Mouse (Mus musculus) liver, embryonic 15.5 days (tissue): Measurements from ENCODE around the gene Nr2e1. TPM values are rescaled to one million over a fixed set of nuclear protein-coding genes. Genes with fewer than 3 reads are reported as not detected.

Experiments used
- ATAC-seq: fragments of 200-750 bp; cut with Nextera tagmentation; 2 replicates; pipeline ENCODE4 v1.8.0; 2017; ENCODE audit warnings: moderate number of reproducible peaks, mild to moderate bottlenecking, moderate library complexity; ENCODE audit not compliant: insufficient read depth
- H3K27ac ChIP-seq: fragments of 300-500 bp; sonication (generic); replicated peaks from 2 replicates; pipeline ENCODE4 v1.5.1; 2015; ENCODE audit warnings: mild to moderate bottlenecking, inconsistent platforms
- H3K27me3 ChIP-seq: fragments of 300-500 bp; sonication (generic); 2 replicates; pipeline ENCODE4 v1.6.1; 2015; ENCODE audit warnings: mild to moderate bottlenecking, inconsistent platforms
- H3K36me3 ChIP-seq: fragments of 300-500 bp; sonication (generic); replicated peaks from 2 replicates; pipeline ENCODE4 v1.6.1; 2015; ENCODE audit warnings: moderate library complexity, mild to moderate bottlenecking, inconsistent platforms
- H3K4me1 ChIP-seq: fragments of 300-500 bp; sonication (generic); replicated peaks from 2 replicates; pipeline ENCODE4 v1.6.1; 2015; ENCODE audit warnings: inconsistent platforms
- H3K4me2 ChIP-seq: fragments of 300-500 bp; sonication (generic); 2 replicates; pipeline ENCODE4 v1.6.1; 2015; ENCODE audit warnings: moderate library complexity, mild to moderate bottlenecking, inconsistent platforms
- H3K4me3 ChIP-seq: fragments of 300-500 bp; sonication (generic); replicated peaks from 2 replicates; pipeline ENCODE4 v1.5.1; 2015; ENCODE audit warnings: mild to moderate bottlenecking, inconsistent platforms
- H3K9ac ChIP-seq: fragments of 300-500 bp; sonication (generic); 2 replicates; pipeline ENCODE4 v1.6.1; 2015; ENCODE audit warnings: moderate library complexity, mild to moderate bottlenecking, inconsistent platforms
- H3K9me3 ChIP-seq: fragments of 300-500 bp; sonication (generic); replicated peaks from 2 replicates; pipeline ENCODE4 v1.6.1; 2016; ENCODE audit warnings: inconsistent platforms
- WGBS: fragments of 180-500 bp; shearing (Covaris S2); methylation state at CpG from one replicate; pipeline ENCODE4 v1.1.7; 2015; ENCODE audit warnings: mixed read lengths; ENCODE audit not compliant: insufficient replicate concordance; 5-methylcytosine and 5-hydroxymethylcytosine counted together
- polyA plus RNA-seq: library from polyadenylated mRNA; unstranded; fragments of >200 nt; fragmentation: Nextera tagmentation; extraction: Ambion mirVana; gene quantifications from 2 replicates; pipeline ENCODE4 v1.2.1, GENCODE M21; 2015

Gene Nr2e1
- polyA plus RNA-seq, 1 experiment from 2014 or later = not detected

DNA sequence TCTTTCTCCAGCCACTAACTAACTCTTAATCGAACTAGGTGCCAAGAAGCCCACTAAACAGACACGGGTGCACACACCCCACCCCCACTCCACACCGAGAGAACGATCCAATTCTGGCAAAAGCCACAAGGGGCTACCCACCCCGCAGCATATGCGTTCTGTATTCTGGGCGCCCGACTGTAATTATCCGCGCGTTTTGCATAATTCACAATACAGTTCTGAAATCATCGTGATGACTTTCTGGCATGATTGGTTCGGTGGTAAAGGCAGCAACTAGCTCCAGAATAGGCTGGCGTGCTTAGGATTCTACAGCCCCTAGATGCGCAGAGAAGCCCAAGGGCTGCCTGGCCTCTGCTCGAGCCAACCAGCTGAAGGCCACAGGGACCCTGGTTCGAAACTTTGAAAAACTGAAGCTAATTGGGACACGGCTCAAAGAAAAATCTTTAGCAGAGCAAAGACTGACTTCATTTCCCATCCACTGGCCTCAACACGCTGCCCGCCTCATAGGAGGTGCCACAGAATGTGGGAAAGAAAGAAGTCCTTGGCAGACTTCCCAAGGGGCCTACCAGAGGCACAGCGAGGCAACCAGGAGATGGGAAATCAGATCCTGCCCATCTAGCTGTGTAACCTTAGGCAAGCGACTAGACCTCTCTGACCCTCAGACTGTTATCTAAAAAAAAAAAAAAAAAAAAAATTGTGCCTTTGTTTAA lies 2.3 kb upstream of the Nr2e1 start:
- peaks cover 100% of the 10 kb centered on the region for H3K27me3 ChIP-seq
- H3K27ac ChIP-seq = no peak overlapping the region
- H3K36me3 ChIP-seq = no peaks in the 10 kb centered on the region
- H3K4me3 ChIP-seq = no peak overlapping the region
- H3K9ac ChIP-seq = no peak overlapping the region
- H3K4me1 ChIP-seq = no peaks in the 10 kb centered on the region; the same call in 1 of the 2 replicates
- H3K9me3 ChIP-seq = no peaks in the 10 kb centered on the region
- no peak for ATAC-seq
- 7% methylated on average over 22 of the region's 22 CpGs for whole genome bisulfite sequencing
- no peak overlapping the region for H3K4me2 ChIP-seq

GRCm38 (mm10) chr10:42585156-42585555 lies 1.7 kb upstream of the Nr2e1 start:
- no peaks in the 10 kb centered on the region; the same call in 1 of the 2 replicates for H3K4me1 ChIP-seq
- no peaks in the 10 kb centered on the region for H3K9me3 ChIP-seq
- 2% methylated on average over 8 of the region's 8 CpGs for WGBS
- no peak overlapping the region for H3K9ac ChIP-seq
- no peak overlapping the region for H3K4me2 ChIP-seq
- H3K4me3 ChIP-seq = no peak overlapping the region
- peaks cover 100% of the 10 kb centered on the region for H3K27me3 ChIP-seq
- no peak for ATAC-seq
- no peaks in the 10 kb centered on the region for H3K36me3 ChIP-seq
- H3K27ac ChIP-seq = no peak overlapping the region

DNA sequence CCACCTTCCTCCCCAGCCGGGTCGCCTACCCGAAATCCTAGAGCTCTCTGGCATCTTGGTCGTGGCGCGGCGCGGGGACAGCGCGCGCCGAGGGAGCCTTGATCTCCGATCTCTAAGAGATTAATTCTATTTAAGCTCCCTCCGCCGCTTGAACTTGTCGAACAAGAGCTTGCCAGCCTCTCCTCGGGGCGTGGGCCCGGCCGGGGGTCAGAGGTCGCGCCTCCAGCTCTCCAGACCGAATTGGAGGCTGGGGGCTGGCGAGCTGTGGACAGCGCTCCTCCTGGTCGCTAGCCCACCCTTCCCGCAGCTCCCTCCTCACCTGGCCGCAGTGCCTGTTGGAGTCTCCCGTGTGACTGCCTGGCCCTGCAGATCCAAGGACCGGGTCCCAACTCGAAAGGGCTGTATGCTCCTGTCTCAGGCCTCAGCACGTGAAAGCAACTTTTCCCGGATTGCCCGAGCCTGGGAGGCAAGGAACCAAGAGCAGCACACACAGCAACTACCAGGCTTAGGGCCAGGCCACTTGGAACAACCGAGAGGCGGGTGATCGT lies 1.1 kb upstream of the Nr2e1 start:
- H3K27ac ChIP-seq = no peak overlapping the region
- H3K27me3 ChIP-seq = peaks cover 100% of the 10 kb centered on the region
- ATAC-seq = no peak
- no peak overlapping the region for H3K4me3 ChIP-seq
- H3K36me3 ChIP-seq = no peaks in the 10 kb centered on the region
- no peak overlapping the region for H3K9ac ChIP-seq
- H3K4me1 ChIP-seq = peaks cover 3% of the 10 kb centered on the region; the same call in 1 of the 2 replicates
- H3K4me2 ChIP-seq = no peak overlapping the region
- WGBS = 2% methylated on average over 37 of the region's 37 CpGs
- H3K9me3 ChIP-seq = no peaks in the 10 kb centered on the region

DNA sequence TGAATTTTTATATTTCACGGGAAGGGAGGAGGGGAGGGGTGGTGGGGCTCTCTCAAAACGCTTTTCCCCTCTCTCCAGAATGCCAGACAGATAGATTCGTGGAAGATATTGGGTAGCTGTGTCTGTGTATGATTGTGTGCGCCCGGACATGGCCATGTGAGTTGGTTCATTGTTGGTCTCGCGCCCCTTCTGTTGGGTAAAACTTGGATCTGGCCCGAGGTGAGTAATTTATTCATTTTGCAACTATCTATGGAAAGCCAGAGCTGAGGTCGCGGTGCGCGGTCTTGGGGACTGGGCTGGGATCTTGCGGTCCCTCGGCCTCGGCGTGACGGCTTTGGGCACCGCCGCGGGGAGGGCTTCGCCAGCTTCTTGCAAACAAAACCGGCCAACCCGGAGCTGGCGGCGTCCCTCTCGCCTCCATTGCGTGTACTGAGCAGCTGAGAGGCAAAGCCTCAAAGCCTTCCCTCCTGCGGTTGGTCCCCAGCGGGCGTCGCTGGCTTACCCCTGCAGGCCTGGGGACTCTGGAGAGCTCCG lies 537 bp upstream of the Nr2e1 start:
- H3K4me2 ChIP-seq = no peak overlapping the region
- peaks cover 5% of the 10 kb centered on the region; the same call in 1 of the 2 replicates for H3K4me1 ChIP-seq
- no peak overlapping the region for H3K9ac ChIP-seq
- H3K36me3 ChIP-seq = no peaks in the 10 kb centered on the region
- WGBS = 2% methylated on average over 32 of the region's 32 CpGs
- no peaks in the 10 kb centered on the region for H3K9me3 ChIP-seq
- no peak overlapping the region for H3K4me3 ChIP-seq
- H3K27me3 ChIP-seq = peaks cover 100% of the 10 kb centered on the region
- no peak overlapping the region for H3K27ac ChIP-seq
- ATAC-seq = no peak

GRCm38 (mm10) chr10:42582566-42583110 lies 794 bp downstream of the Nr2e1 start:
- Histone ChIP-seq H3K4me1 (peaks cover 5% of the 10 kb centered on the region; the same call in 1 of the 2 replicates), H3K27me3 (peaks cover 100% of the 10 kb centered on the region), H3K36me3 (no peaks in the 10 kb centered on the region), H3K4me2 (no peak overlapping the region; the same call in 1 of the 2 replicates), H3K9me3 (no peaks in the 10 kb centered on the region), H3K9ac (no peak overlapping the region), H3K27ac (no peak overlapping the region), H3K4me3 (no peak overlapping the region)
- no peak for ATAC-seq
- WGBS = 1% methylated on average over 44 of the region's 44 CpGs

DNA sequence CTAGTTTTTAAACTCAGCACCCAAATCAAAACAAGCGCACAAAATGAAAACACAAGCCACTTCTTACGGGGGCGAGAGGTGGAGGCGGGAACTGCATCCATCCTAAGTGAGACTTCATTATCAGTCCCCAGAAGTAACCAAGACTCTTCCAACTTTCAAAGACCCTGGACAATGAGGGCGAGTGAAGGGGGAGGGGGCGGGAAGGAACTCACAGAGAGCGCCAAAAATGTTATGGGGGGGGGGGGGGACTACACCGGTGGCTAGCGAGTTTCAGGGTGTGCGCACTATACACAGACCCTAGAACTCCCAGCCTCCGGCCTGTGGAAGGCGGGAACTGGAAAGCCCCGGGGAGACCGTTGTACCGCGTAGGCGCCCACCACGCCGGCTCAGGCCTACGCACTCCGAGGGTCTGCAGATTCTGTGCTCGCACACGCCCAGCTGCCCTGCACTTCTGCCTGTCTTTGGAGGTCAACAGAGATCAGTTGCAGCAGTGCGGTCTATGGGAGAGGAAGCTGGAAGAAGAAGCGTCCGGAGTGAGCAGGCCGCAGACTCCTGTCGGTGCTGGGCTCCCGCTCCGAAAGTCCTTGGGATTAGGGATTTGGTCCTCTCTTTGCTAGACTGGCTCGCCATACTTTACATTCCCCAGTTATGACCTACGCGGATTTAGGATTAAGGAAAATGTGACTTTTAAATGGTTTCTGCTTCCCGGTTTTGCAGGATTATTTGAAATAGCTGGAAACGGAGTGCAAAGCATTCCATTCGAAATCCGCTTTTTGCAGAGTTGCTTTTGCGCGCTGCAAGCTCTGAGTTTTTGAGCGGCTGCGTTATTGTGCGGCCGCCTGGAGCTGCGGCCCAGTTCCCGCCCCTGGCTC lies 1.5 kb downstream of the Nr2e1 start:
- H3K4me1 ChIP-seq = peaks cover 5% of the 10 kb centered on the region; the same call in 1 of the 2 replicates
- H3K27me3 ChIP-seq = peaks cover 100% of the 10 kb centered on the region
- H3K27ac ChIP-seq = no peak overlapping the region
- H3K4me3 ChIP-seq = no peak overlapping the region
- 1% methylated on average over 44 of the region's 45 CpGs for WGBS
- no peaks in the 10 kb centered on the region for H3K9me3 ChIP-seq
- H3K36me3 ChIP-seq = no peaks in the 10 kb centered on the region
- no peak for ATAC-seq
- no peak overlapping the region for H3K9ac ChIP-seq
- no peak overlapping the region; the same call in 1 of the 2 replicates for H3K4me2 ChIP-seq

DNA sequence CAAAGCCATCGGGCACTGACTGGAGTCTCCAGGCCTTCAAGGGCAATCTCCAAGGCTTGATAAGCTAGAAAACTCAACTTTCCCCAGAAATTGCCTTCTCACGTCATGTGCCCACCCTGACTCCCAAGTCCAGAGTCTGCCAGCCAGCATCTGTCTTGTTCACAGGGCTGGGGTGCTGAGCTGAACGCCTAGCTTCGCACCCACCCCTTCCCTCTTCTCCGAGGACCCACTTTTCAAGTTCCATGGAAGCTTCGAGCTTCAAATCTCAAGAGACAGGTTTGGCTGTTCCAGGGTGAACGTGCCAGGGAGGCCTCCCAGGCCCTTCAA lies 2.5 kb downstream of the Nr2e1 start:
- H3K9ac ChIP-seq = no peak overlapping the region
- H3K36me3 ChIP-seq = no peaks in the 10 kb centered on the region
- ATAC-seq = no peak
- no peak overlapping the region for H3K4me3 ChIP-seq
- no peaks in the 10 kb centered on the region for H3K9me3 ChIP-seq
- H3K27me3 ChIP-seq = peaks cover 100% of the 10 kb centered on the region
- peaks cover 5% of the 10 kb centered on the region; the same call in 1 of the 2 replicates for H3K4me1 ChIP-seq
- WGBS = 3% methylated on average over 7 of the region's 7 CpGs
- H3K27ac ChIP-seq = no peak overlapping the region
- no peak overlapping the region for H3K4me2 ChIP-seq

- Histone ChIP-seq H3K27ac (no peak overlapping the region), H3K4me1 (peaks cover 5% of the 10 kb centered on the region; the same call in 1 of the 2 replicates), H3K4me2 (no peak overlapping the region), H3K4me3 (no peak overlapping the region), H3K36me3 (no peaks in the 10 kb centered on the region), H3K9me3 (no peaks in the 10 kb centered on the region), H3K27me3 (peaks cover 100% of the 10 kb centered on the region), H3K9ac (no peak overlapping the region)
- WGBS = 2% methylated on average over 29 of the region's 29 CpGs
- ATAC-seq = no peak
Measured at GRCm38 (mm10) chr10:42580131-42580950, 3.1 kb downstream of the Nr2e1 start.

DNA sequence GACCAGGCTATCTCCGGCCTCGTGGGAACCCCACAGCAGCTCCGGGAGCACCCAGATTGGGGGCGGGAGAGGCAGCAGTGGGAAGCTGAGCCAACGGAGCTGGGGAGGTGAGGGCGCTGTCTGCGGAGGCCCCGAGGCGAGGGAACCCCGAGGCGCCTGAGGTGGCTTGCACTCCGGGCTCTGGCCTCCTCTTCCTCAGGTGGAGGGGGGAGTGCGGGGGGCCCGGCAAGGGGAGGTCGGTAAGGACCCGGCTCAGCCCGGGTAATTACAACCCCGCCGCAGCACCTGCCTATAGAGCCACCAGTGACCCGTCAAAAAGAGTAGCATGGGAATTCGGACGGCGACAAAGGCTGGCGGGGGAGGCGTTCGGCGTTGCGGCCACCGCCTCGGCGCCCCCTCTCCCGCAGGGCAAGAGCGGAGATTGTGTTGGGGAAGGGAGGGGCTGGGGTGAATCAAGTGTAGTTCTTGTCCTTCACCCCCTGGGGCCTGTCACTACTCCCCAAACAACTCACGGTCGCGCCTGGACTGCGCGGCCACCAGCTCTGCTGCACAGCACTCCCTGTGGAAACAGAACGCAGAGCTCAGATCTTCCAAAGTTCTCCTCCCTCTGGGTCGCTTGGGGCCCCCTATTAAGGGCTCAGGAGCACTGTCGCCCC lies 3.8 kb downstream of the Nr2e1 start:
- 1% methylated on average over 41 of the region's 41 CpGs for WGBS
- no peak overlapping the region; the same call in 1 of the 2 replicates for H3K4me3 ChIP-seq

More for the DNA sequence above, 3.8 kb downstream of the Nr2e1 start:
- Histone ChIP-seq H3K36me3 (no peaks in the 10 kb centered on the region), H3K9me3 (no peaks in the 10 kb centered on the region), H3K27me3 (peaks cover 100% of the 10 kb centered on the region), H3K9ac (no peak overlapping the region), H3K27ac (no peak overlapping the region), H3K4me1 (peaks cover 5% of the 10 kb centered on the region; the same call in 1 of the 2 replicates), H3K4me2 (no peak overlapping the region; the same call in 1 of the 2 replicates)
- no peak for ATAC-seq
